Mouse (Mus musculus) urinary bladder, postnatal 10 days (tissue): ENCODE data around the gene Fam92b.

Experiments used
- DNase-seq: peaks from one replicate; pipeline ENCODE4 v3.0.0; 2022; ENCODE audit warnings: low spot score

Fam92b gene

DNA sequence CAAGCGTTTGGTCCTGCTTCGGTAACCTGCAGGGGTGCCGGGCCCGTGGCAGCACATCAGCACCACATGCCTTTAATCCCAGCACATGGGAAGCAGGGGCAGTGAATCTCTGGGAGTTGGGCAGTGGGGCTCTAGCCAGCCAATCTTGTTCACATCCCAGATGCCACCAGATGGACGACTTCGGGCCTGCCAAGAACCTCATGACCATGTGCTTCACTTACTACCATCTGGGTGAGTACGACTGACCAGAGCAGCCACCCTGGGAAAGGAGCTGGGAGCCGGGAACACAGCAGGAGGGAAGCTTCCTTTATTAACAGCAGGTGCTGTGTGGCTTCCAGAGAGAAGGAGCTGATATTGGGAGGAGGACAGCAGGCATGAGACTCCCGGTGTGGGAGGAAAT lies 26.1 kb downstream of the Fam92b start:
- no peak for DNase-seq

DNA sequence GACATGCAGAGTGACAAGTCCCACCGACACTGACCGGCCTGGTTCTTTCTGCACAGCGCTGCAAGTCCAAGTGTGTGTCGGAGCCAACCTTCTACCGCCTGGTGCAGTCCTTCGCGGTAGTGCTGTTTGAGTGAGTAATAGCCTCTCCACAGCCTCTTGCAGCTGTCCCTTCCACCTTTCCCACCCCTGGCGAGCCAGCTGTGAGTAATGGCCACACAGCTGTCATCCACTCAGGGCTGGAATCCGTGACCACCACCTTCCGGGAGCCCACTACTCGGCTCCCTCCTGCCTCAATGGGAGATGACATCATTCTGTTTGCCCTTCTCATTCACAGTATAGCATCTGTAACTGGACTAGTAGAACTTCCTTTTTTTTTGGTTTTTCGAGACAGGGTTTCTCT lies 27.2 kb downstream of the Fam92b start:
- no peak for DNase-seq

DNA sequence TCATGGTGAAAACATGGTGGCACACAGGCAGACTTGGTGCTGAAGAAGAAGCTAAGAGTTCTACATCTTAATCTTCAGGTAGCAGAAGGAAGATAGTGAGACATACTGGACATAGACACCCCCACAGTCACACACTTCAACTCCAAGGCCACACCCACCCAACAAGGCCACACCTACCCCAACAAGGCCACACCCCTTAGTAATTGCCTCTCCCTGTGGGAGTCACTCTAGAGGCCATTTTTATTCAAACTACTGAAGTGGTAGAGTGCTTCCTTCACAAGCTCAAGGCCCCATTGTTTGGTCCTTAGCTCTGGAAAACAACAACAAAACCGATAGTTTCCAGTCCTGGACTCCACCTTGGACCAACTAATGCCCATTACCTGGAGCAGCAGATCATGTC lies 31.2 kb downstream of the Fam92b start:
- DNase-seq: no peak

DNA sequence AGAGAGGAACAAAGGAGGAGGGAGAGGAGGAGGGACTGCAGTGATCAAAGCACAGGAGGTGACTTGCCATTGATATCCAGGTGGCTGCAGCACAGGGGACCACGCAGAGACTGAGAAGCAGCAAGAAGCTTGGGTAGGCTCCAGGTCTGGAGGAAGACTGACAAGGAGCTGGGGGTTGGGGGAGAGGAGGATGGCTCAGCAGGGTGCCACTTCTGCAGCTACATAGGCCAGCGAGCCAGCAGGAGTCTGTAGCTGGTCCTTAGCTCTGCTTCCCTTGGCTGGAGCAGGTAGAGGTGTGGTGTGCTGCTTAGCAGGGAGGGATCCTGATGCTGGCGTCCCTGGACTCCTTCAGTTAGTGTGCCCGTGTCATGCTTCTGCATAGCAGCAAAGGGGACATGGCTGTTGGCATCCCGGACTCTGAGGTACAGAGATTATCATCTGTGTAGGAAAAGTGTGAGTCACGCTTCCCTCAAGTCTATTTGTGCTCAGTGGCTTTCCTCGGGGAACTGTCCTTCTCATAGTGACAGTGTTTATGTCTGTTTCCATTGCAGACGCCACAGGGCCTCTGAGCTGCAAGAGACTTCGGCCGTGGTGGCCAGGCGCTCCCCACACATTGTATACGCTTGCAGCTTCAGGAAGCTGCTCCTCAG lies 32.5 kb downstream of the Fam92b start:
- no peak for DNase-seq

DNA sequence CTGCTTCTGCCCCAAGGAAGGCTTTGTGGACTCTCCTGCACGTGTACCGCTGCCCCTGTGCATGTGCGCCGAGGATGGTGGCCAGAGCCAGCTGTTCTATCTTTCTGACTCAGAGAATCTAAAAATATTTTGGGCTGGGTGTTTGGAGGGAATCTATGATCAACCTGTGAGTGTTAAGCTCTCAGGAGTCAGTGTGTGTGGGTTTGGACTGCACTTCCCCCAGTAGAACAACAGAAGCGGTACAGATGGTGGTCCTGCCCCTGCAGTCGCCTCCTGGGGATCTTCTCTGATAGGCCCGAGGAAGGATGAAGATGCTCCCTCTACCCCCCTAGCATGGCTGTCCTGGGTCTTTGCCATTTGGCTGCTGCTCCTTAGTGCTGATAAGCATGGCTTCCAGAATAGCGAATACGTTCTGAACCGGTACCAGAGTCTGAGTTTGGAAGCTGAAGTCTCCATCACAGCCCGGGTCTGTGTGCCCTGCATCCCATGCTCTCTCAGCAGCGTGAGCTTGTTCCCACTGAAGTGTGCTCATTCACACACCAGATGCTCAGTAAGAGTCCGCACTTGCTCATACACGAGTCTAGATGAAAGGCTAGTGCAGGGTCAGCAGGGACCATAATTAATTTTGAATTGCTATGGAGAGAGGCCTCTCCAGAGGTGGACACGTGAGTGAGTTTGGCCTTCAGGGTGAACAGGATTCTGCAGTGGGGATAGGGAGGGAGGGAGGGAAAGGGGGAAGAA lies 33.2 kb downstream of the Fam92b start:
- no peak for DNase-seq

DNA sequence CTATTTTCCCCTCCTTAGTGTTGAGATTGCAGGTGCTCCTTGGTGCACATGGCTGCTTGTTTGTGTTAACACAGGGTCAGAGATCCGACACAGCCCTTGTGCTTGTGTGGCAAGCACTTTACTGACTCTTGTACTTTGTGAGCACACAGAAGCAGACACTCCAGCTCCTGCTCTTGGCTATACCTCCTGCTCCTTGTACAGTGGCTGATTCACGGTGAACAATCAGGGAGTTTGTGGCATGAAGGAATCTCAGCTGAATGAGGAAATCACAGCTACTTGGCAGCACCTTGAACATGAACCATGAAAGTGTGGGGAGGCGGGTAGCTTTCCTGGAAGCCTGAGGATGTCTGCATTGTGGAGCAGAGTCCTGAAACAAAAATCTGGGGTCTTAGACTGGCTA lies 36.5 kb downstream of the Fam92b start:
- no peak for DNase-seq

DNA sequence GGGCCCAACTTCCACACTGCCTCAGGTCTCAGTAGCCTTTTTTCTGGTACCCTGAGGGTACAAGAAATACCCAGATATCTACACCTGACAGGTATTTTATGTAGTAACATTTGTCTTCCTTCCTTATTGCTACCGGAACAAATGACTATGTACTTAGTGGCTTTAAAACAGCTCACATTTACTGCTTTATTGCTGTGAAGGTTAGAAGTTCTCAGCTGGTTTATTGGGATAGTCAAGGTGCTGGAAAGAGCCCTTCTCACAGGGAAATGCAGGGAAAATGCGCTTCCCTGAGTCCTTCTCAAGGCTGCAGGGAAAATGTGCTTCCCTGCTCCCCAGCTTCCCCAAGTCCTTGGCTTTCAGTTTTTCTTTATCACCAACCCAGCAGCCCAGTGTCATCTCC lies 38.3 kb downstream of the Fam92b start:
- DNase-seq: no peak

DNA sequence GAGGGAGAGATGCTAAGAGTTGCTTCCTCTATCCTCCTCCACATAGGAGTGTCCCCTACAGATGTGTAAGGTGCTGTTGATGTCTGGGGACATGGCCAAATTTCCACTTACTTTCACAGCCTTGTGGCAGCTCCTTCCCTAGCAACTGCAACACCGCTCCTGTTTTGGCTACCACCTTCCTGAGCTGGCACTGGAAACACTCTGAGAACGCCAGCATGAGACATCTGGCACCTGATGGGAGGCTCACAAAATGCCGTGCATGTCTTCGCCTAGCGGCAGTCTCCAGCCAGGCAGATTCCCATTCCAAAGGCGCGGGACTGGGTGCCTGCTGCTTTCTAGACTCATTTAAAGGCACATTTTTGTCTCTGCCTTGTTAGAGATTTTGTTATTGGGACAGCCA lies 40.6 kb downstream of the Fam92b start:
- no peak for DNase-seq

DNA sequence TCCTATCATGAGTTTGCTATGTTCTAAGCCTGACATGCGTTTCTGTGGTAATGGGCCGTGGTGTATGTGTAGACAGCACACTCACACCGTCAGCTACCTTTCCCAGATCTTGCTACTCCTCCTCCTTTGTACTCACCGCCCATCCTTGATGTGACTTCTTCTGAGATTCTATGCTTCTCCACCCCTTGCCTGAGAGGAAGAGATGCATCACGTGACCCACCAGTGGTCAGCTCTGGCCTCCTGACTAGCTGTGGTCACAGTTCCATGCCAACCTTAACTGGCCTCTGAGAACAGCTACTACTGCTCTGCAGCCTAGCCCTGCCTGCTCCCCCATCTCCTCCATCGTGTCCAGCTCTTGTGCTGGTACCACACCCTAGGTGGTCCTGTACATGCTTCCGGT lies 41.6 kb downstream of the Fam92b start:
- DNase-seq: no peak

DNA sequence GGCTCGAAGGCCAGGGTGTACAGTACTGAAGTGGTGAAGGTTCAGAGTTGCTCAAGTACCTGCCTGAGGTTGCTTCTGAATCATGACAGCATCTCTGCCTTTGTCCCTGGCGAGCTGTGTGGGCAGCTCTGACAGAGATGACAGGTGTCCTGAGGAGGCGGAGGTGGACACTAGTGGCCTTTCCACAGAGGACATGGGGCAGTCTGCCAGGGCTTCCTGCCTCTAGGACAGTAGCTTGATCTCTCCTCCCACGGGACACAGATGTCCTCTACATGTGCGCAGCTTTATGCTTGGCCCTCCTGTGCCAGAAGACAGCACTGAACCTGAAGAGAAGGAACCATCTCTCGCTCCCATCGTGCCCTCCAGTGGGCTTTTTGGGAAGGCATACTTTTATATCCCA lies 44.1 kb downstream of the Fam92b start:
- DNase-seq: no peak

DNA sequence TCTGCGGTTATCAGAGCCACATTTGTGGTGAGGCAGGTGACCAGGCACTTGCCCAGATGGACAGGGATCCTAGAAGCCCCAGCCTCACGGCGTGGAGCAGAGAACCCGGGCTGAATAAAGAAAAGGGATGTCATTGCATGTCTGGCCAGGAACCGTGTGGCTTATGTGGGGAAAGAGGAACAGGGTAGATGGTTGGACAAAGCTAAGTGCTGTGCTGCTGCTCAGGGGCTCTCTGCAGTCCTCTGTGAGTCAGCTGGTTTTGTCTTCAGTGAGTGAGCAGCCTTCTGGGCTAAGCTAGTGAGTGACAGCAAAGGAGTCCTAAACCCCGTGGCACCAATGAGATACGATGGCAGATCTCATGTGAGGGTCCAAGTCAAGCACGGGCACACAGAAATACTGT lies 46.1 kb downstream of the Fam92b start:
- DNase-seq: no peak

DNA sequence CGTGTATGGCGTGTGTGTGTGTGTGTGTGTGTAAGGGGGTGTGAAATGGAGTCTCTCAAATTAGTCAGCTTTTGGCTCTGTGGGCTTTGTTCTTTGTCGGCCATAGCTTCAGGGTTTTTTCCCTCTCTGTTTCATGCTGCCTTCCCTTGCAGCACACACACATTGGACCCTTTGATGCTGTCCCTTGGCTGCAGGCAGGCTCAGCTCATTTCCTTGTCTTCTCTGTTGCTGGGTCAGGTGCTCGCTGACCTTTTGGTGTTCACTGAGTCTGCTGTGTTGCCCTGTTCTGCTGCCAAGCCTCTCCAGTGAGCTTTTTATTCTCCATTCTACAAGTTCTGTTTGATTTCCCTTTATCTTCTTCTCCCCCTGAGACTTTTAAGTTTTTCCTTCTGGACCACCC lies 47.7 kb downstream of the Fam92b start:
- DNase-seq: no peak

DNA sequence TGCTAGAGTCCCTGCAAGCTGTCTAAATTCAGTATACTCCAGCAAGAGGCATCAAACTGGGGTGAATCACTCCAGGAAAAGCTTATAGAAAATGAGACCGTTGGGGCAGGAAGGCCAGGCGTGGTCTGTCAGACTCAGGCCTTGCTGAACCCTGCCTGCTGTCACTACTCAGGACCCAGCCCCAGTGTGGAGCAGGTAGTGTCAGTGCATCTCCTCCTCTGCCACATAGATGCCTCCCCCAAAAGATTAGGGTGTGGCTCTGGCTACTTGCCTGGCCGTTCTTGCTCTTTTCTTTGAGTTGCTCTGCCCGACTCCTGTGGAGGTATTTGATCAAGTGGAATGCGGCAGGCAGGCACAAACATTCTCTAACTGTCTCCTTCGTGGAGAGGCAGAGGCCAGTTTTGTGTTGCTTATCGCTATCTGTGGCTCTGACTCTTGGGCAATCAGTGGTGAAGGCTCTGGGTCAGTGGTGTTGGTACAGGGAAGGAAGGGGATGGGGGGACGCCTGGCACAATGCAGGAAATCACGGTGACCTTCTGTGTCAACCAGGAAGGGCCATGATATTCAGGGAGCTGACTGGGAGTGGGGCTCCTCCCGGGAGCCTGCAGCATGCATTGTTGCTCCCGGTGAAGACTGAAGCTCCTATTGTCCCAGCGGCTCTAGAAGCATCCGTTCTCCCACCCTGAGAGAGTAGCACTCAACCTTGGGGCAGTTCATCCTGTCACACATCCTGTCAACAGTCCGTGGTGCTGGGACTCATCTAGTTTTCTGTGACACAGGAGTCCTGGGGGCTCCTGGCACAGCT lies 50.7 kb downstream of the Fam92b start:
- no peak for DNase-seq

DNA sequence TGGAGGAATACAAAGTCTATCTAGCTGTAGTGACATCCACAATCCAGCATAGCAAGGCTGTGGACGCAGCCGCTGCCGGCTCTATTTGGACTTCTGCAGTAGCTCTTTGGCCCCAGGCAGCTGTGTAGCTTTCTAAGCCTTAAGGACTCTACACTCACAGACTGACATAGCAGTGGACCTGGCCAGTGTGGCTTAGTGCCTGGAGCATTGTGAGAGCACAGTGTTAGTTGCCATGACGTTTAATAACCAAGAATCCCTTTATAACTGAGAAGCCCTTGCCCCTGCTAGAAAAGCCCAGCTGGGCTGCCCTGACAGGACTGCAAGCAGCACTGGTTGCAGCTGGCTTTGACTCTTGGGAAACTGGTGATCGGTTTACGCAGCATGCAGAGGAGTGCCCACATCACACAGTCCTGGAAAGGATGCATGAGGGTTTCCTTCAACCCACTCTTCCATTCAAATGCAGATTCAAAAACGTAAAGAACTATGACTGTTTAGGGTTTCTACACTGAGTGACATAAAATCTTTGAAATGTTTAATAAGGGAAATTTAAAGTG lies 52.4 kb downstream of the Fam92b start:
- DNase-seq: no peak

DNA sequence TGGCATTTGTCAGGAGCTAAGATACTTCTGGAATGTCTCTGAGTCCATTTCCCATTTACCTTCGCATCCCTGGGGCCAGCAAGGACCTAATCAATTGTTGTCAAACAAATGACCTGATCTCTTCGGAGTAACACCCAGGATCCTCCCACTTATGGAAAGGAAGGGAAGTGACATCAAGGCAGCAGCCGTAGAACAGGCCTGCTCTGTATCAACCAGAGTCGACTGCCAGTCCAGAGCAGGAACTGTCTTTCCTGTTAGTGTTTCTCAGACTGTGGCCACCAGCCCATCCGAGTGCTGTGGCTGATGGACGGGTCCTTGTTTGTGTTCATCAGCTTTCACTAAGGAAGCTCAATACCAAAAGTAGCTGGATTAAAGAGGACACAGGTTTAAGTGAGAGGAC lies 53.0 kb downstream of the Fam92b start:
- DNase-seq: no peak

DNA sequence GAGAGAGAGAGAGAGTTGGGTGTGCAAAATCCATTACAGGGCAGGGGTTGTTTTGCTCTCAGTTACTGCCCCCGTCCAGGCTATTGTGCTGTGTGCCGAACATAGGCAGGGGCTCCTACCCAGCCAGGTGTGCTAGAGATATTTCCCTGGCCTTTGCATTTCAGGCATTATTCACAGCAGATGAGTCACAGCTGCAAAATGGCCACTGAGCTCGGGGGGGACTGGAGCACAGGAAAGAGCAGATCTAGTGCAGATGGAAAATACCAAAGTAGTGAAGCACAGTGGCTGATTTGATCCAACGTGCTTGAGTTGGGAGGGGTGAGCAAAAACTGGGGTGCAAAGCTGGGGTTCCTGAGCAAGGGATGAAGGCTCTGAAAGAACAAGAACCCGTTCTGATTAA lies 56.3 kb downstream of the Fam92b start:
- DNase-seq: no peak

DNA sequence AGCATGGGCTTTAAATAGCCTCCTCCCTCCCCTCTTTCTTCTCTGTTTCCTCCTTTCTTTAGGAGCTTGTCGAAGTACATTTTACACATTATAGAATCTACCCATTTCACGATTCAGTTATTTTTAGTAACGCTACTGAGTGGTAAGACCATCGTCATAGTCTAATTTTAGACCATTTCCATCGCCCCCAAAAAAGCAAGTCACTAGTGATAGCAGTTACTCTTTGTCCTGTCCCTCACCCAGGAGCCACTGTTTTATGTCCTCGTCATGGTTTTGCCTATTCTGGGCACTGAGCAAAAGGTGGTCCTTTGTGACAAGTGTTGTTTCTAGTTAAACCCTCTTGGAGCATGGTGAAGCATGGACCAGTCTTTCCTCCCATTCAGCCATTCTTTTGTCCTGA lies 57.3 kb downstream of the Fam92b start:
- DNase-seq: no peak

DNA sequence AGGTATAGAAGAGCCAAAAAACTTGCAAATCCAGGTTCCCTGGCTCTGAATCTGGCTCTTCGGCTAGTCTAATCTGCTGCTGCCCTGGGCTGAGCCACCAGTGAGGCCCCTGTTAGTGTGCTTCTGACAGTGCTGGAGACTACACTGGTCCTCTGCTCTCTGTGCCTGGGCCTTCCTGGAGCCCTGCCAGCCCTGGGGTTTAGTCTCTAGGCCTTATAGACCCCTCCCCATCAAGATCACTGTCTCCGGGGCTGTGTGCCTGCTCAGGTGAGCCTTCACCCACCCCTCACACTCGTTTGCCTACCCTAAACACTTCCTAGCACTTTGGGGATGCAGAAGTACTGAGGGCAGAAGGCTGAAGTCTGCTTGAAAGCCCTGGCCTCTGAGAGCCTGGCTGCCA lies 57.8 kb downstream of the Fam92b start:
- no peak for DNase-seq

DNA sequence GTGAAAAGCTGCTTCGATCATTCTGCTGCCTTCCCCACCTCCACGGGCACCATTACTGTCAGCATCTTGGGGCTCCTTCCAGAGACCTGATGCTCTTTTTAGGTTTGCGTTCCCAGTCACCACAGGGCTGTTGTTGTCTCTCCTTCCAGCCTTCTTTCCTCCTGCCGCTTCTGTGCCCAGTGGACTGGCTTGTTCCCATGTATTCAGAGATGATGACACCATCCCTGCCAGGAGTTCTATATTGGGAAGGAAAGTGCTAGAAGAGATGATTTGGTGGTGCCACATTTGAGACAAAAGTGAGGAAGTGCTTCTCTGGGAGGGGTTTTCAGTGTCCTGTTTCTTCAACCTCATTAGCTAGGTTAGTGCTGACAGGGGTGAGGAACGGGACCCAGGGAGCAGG lies 58.4 kb downstream of the Fam92b start:
- no peak for DNase-seq

DNA sequence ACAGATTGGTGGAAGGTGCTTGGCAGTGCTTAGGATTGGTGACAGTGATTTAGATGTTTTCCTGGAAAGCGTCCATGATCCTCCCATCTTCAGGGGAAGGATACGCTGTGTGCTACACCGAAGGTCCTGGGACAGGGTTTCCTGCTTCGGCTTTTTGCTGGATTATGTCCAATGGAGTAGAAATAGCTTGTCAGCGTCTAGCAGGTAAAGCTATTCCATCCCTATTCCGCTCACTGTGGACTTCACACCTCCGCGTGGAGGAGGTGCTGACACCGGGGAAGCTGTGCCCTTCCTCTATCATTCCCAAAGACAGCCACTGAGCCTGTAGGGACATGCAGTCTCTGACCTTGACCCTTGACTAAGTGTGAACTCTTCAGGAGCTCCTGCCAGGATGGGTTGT lies 59.1 kb downstream of the Fam92b start:
- no peak for DNase-seq

DNA sequence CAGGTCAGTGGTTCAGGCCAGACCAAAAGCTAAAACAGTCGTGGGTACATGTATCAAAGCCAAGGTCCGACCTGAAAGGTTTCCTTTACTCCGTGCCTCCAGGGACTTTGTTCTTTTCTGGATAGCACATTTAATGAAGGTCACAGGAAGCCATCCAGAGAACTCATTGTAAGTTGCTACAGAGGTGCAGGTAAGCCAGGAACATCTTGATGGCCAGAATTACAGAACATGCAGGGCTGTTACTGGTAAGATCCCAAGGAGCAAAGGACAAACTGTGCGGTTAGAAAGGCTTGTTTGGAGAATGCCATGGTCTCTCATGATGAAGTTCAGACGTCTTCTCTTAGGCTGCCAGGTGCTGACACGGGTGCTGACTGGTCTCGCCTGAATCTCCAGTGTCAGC lies 60.7 kb downstream of the Fam92b start:
- no peak for DNase-seq
